Mouse (Mus musculus): Measurements from ENCODE around the gene Phldb3.
A peak's percentile ranks its signal among the peaks of the same experiment; 100 is the strongest.

The Phldb3 gene

DNA sequence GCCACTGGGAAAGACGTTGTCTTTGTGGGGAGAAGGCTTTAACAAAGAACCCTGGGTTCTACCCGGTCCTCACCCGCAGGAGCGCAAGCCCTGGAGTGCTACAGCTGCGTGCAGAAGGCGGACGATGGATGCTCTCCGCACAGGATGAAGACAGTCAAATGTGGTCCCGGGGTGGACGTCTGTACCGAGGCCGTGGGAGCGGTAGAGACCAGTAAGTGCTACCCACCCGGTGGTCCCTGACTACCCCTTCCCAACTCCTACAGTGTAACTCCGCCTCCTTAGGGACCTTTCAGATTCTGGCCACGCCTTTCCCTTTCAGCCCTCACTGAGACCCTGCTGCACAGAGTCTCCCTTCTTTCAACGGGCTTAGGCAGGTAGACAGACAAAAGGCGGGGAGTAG, 26.5 kb downstream of the Phldb3 start:
- DNase-seq = no peak

DNA sequence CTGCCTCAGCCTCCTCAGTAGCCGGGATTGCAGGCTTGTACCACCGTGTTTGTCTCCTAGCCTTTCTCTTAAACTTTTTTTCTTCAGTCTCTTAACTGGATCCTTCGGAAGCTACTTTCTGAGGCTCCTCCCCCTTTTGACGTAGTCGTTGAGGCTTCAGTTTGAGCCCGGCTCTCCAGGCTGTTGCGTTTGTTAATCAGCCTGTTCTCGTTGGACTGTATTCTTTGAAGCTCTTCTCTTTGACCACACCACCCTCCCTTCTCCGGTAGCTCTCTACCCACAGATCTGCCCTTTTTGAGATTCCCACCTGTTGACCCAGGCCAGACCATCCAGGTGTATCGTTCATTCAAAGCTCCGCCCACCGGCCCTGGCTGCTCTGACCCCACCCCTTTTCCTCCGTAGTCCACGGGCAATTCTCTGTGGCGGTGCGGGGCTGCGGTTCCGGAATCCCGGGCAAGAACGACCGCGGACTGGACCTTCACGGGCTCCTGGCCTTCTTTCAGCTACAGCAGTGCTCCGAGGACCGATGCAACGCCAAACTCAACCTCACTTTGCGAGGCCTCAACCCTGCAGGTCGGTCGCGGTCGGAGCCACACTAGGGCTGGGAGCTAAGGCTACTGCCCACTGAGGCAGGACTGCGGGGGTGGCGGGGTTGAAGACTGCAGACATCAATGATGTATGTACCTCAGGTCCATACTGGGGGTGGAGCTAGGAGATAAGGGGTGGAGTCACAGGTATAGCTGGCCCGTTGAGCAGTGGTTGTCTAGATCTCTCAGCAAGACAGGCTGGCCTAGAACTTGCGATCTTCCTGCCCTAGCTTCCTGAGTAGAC, 27.7 kb downstream of the Phldb3 start:
- no peak for DNase-seq

- no peak for DNase-seq
Measured at GRCm38 (mm10) chr7:24640450-24640849, 29.9 kb downstream of the Phldb3 start.

DNA sequence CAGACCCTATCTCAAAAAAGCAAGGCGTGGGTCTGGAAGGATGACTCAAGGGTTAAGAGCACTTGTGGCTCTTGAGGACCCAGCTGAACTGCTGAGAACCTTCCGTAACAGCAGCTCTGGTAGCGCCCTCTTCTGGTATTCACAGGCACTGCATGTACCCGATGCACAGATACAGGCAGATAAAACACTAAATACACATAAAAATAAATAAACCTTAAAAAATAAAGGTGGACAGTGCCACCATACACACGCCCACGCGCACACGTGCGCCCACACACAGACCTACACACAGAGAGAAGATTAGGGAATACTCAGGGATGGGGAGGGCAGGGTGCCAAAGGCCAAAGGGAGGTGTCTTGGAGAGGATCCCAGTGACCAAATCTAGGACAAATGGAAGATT, 31.9 kb downstream of the Phldb3 start:
- DNase-seq = peak; percentile 68 to 71

- DNase-seq = no peak
Measured at GRCm38 (mm10) chr7:24644492-24644891, 33.9 kb downstream of the Phldb3 start.

DNA sequence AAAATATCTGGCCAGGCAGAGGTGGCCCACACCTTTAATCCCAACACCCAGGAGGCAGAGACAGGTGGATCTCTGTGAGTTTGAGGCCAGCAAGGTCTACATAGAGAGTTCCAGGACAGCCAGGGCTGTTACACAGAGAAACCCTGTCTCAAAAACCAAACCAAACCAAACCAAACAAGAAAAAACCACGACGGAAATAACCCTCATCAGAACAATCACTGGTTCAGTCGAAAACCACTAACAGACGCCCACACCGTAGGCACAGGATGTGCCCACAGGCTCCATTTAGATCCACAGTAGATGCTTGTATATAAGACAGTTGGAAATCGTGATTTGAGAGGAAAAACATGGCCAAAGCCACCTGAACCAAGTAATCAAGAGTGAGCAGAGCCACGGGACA, 34.4 kb downstream of the Phldb3 start:
- no peak for DNase-seq

GRCm38 (mm10) chr7:24646486-24646885, 35.9 kb downstream of the Phldb3 start:
- no peak for DNase-seq

DNA sequence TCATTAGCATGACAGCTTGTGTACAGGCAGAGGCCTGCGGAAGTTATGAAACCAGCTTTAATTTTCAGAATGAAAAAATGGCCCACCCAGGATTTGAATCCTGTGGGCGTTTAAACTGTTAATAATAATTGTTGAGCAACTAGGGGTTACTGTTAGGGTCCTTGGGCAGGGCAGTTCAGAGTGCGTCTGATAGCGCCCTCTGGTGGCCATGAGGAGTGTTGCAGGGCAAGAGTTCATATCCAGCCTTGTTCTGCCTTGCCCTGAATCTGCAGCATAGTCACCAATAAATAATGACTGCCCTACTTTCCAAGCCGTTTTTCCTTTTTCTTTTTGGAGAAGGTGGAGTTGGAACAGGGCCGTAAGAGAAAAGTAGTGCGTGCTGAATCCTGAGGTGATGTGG, 43.1 kb downstream of the Phldb3 start:
- DNase-seq = peak; percentile 61 to 64

DNA sequence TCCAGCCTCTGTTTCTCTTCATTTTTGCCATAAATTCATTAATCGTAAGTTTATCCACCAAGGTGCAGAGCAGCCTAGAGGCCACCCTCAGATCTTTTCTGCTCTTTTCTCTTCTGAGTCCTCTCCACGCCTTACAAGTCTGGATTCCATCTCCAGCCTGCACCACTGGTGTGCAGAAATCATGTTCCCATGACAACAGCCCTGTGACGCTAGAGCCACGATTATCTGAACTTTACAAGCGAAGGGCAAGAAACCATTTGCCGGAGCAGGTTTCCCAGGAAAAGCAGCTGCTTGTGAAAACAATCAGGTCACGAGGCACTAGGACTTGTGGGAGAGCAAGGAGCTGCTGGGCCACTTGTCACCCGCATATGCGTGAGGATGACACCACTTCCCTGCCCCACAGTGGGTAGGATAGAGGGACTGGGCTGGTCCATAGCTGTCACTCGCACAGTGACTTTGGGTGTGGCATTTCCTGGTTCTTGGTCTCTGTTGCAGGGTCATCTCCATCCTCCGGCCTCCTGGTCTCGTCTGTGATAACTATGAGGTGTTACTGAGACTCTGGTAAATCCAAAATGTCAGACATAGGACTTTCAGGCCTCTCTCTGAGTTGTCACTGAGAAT, 49.3 kb downstream of the Phldb3 start:
- no peak for DNase-seq

DNA sequence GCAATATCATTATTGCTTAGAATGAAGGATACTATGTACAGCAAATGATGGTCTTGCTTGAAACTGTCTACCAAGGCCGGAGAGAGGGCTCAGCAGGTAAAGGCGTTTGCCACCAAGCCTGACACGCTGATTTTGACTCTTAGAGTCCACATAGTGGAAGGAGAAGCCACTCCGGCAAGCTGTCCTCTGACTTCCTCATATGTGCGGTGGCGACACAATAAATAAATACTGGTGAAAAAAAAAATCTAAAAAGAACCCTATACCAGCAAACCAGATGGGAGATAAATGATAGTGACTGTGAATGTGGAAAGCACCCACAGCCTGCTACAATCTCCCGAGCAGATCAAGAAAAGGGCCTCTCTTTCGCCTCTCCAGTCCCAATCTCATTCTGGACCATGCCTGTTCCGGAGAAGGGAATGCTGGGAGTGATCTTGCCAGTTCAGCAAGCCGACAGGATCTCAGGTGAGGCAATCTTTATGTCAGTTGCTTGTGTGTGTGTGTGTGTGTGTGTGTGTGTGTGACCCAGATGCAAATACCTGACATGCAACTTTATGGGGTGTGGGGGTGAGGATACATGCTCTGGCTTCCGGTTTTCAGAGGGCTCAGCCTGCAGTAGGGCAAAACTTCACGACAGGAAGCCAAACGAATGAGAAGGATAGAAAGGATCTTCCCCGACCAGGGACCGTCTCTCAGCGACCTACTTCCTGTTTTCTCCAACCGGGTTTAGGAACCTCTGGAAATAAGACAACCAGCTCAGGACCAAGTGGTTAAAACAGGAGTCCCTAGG, 50.7 kb downstream of the Phldb3 start:
- DNase-seq = peak; percentile 44 to 60

DNA sequence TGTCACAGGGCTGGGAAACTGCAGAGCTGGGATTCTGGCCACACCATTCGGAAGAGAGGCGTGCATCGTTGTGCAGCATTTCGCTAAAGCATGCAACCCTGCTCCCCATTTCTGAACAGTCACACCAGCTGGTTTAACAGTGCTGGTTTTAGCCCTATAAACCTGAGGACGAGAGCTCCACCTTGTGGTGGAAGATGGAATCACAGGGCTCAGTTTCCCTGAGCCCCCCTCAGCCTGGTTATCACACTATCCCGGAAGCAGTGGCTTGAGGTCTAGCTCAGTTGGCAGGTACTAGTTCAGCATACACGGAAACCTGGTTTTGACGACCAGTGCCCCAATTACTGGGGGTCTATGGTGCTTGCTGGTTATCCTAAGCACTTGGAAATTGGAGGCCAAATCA, 52.0 kb downstream of the Phldb3 start:
- peak; percentile 83 to 84 for DNase-seq

DNA sequence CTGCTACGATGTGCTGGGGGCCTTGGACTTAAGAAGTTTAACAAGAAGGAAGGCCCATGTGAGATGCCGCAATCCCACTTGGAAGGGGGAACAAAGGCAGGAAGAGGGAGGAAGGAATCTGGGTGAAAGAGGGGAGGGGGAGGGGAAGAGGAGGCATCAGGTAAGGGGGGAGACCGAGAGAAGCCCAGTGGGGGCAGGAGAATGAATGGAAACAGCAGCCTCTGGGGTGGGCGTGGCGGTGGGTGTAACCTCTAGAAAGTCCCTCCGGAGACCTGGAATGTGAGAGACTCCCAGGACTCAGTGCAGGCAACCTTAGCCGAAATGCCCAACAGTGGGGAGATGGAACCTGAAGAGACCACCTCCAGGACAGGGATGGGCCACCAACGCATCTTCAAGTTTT, 53.7 kb downstream of the Phldb3 start:
- no peak for DNase-seq

GRCm38 (mm10) chr7:24664959-24665358, 54.4 kb downstream of the Phldb3 start:
- DNase-seq = no peak

- DNase-seq = no peak
Measured at GRCm38 (mm10) chr7:24671944-24672439, 61.4 kb downstream of the Phldb3 start.

GRCm38 (mm10) chr7:24676575-24676974, 66.0 kb downstream of the Phldb3 start, which contains the start of gene Tex101:
TSS of gene Tex101 (minus strand) at chr7:24676675.
- no peak for DNase-seq

All from thymus, postnatal 36 days (tissue).